Mouse (Mus musculus): ENCODE measurements around the gene Ubash3a. TPM values are rescaled to one million over a fixed set of nuclear protein-coding genes. Genes with fewer than 3 reads are reported as not detected.

Gene Ubash3a
- total and polyA plus RNA-seq, 2 experiments from 2014 or later, result 0.21 TPM; not detected in 1

- no peak overlapping the region for H3K4me3 ChIP-seq (ENCODE audit: low read length)
- H3K4me2 ChIP-seq (ENCODE audit: low read depth, low read length), result peak overlapping the region; percentile 10; the same call in 1 of the 2 replicates
- H3K4me1 ChIP-seq (ENCODE audit: insufficient read depth, low read length), result 0 out of 2 replicates have a peak, but pooled peaks cover 4% of the 10 kb centered on the region
- H3K9me3 ChIP-seq (ENCODE audit: low read length), result no peaks in the 10 kb centered on the region
- DNase-seq (ENCODE audit: low spot score) (peak; percentile 30), ATAC-seq (no peak)
- no peaks in the 10 kb centered on the region for H3K27me3 ChIP-seq (ENCODE audit: insufficient read depth, low read length)
- no peaks in the 10 kb centered on the region for H3K36me3 ChIP-seq (ENCODE audit: insufficient read depth, low read length)
- whole genome bisulfite sequencing, result 41% methylated on average over 19 of the region's 19 CpGs
- H3K27ac ChIP-seq, result no peak overlapping the region
- no peak overlapping the region for H3K9ac ChIP-seq (replicated peaks; ENCODE audit: low read length)
- TF ChIP-seq CTCF (IDR thresholded peaks at IDR 0.05; ENCODE audit: low read depth), result peak; percentile 56
Observed at GRCm38 (mm10) chr17:31281830-31282686, 74.4 kb downstream of the Ubash3a start.

- ATAC-seq (no peak), DNase-seq (ENCODE audit: low spot score) (peak; percentile 19)
- Histone ChIP-seq H3K4me2 (ENCODE audit: low read depth, low read length) (no peak overlapping the region), H3K9ac (replicated peaks; ENCODE audit: low read length) (no peak overlapping the region), H3K4me1 (ENCODE audit: insufficient read depth, low read length) (0 out of 2 replicates have a peak, but pooled peaks cover 1% of the 10 kb centered on the region), H3K9me3 (ENCODE audit: low read length) (no peaks in the 10 kb centered on the region), H3K27ac (no peak overlapping the region), H3K4me3 (ENCODE audit: low read length) (no peak overlapping the region), H3K27me3 (ENCODE audit: insufficient read depth, low read length) (no peaks in the 10 kb centered on the region), H3K36me3 (ENCODE audit: insufficient read depth, low read length) (no peaks in the 10 kb centered on the region)
- 5% methylated on average over 7 of the region's 7 CpGs for WGBS
- TF ChIP-seq CTCF (IDR thresholded peaks at IDR 0.05; ENCODE audit: low read depth), result no peak
Observed at GRCm38 (mm10) chr17:31282687-31283053, 75.0 kb downstream of the Ubash3a start.

GRCm38 (mm10) chr17:31285867-31286266, 78.2 kb downstream of the Ubash3a start:
- Histone ChIP-seq H3K4me1 (ENCODE audit: insufficient read depth, low read length) (no peaks in the 10 kb centered on the region), H3K27me3 (ENCODE audit: insufficient read depth, low read length) (no peaks in the 10 kb centered on the region), H3K27ac (no peak overlapping the region), H3K4me3 (ENCODE audit: low read length) (no peak overlapping the region), H3K9me3 (ENCODE audit: low read length) (no peaks in the 10 kb centered on the region), H3K4me2 (ENCODE audit: low read depth, low read length) (no peak overlapping the region), H3K36me3 (ENCODE audit: insufficient read depth, low read length) (no peaks in the 10 kb centered on the region), H3K9ac (replicated peaks; ENCODE audit: low read length) (no peak overlapping the region)
- no peak for TF ChIP-seq CTCF (IDR thresholded peaks at IDR 0.05; ENCODE audit: low read depth)
- no peak for ATAC-seq
- peak; percentile 50 for DNase-seq (ENCODE audit: low spot score)
- 37% methylated on average over 2 of the region's 2 CpGs for WGBS

GRCm38 (mm10) chr17:31286492-31286891, 78.8 kb downstream of the Ubash3a start, which contains the start of gene Slc37a1:
Gene Slc37a1, plus strand, starts transcription at chr17:31286792.
- no peak within 1 kb of the TSS for H3K4me3 ChIP-seq (ENCODE audit: low read length)
- H3K36me3 ChIP-seq (ENCODE audit: insufficient read depth, low read length), result no peaks in the 10 kb centered on the region
- H3K4me2 ChIP-seq (ENCODE audit: low read depth, low read length), result no peak within 1 kb of the TSS
- no peaks in the 10 kb centered on the region for H3K9me3 ChIP-seq (ENCODE audit: low read length)
- no peaks in the 10 kb centered on the region for H3K4me1 ChIP-seq (ENCODE audit: insufficient read depth, low read length)
- ATAC-seq, result no peak
- H3K9ac ChIP-seq (replicated peaks; ENCODE audit: low read length), result no peak within 1 kb of the TSS
- no peak for TF ChIP-seq CTCF (IDR thresholded peaks at IDR 0.05; ENCODE audit: low read depth)
- WGBS, result 71% methylated on average over 1 of the region's 1 CpGs
- no peak for DNase-seq (ENCODE audit: low spot score)
- no peak within 1 kb of the TSS for H3K27ac ChIP-seq
- no peaks in the 10 kb centered on the region for H3K27me3 ChIP-seq (ENCODE audit: insufficient read depth, low read length)

- Histone ChIP-seq H3K9me3 (ENCODE audit: low read length) (no peaks in the 10 kb centered on the region), H3K9ac (replicated peaks; ENCODE audit: low read length) (no peak overlapping the region), H3K27ac (no peak overlapping the region), H3K36me3 (ENCODE audit: insufficient read depth, low read length) (no peaks in the 10 kb centered on the region), H3K4me1 (ENCODE audit: insufficient read depth, low read length) (no peaks in the 10 kb centered on the region), H3K4me3 (ENCODE audit: low read length) (no peak overlapping the region), H3K27me3 (ENCODE audit: insufficient read depth, low read length) (no peaks in the 10 kb centered on the region), H3K4me2 (ENCODE audit: low read depth, low read length) (no peak overlapping the region)
- 91% methylated on average over 3 of the region's 3 CpGs for WGBS
- no peak for DNase-seq (ENCODE audit: low spot score)
- no peak for ATAC-seq
- no peak for TF ChIP-seq CTCF (IDR thresholded peaks at IDR 0.05; ENCODE audit: low read depth)
Observed at GRCm38 (mm10) chr17:31287216-31287615, 79.5 kb downstream of the Ubash3a start.

GRCm38 (mm10) chr17:31288999-31289726, 81.5 kb downstream of the Ubash3a start:
- ATAC-seq, result no peak
- 48% methylated on average over 7 of the region's 7 CpGs for WGBS

More at GRCm38 (mm10) chr17:31288999-31289726, 81.5 kb downstream of the Ubash3a start:
- no peaks in the 10 kb centered on the region for H3K27me3 ChIP-seq (ENCODE audit: insufficient read depth, low read length)
- no peak overlapping the region for H3K9ac ChIP-seq (replicated peaks; ENCODE audit: low read length)
- no peaks in the 10 kb centered on the region for H3K9me3 ChIP-seq (ENCODE audit: low read length)
- DNase-seq (ENCODE audit: low spot score), result no peak
- H3K4me3 ChIP-seq (ENCODE audit: low read length), result no peak overlapping the region
- H3K27ac ChIP-seq, result no peak overlapping the region
- H3K4me2 ChIP-seq (ENCODE audit: low read depth, low read length), result no peak overlapping the region
- no peaks in the 10 kb centered on the region for H3K4me1 ChIP-seq (ENCODE audit: insufficient read depth, low read length)
- no peak for TF ChIP-seq CTCF (IDR thresholded peaks at IDR 0.05; ENCODE audit: low read depth)
- H3K36me3 ChIP-seq (ENCODE audit: insufficient read depth, low read length), result no peaks in the 10 kb centered on the region
